In genomic region chr14:121516881-121517280, GRCm38 (mm10) we compare ENCODE assay signal across 24 mouse cellular contexts. TPM values are rescaled to one million over a fixed set of nuclear protein-coding genes. Genes with fewer than 3 reads are reported as not detected.
DNase-seq lines count a peak whose midpoint lies in the region; ATAC-seq lines count a peak whose summit lies in the region.
"Had no signal": no experiment of that assay in that cellular context is flagged by ENCODE, and none has a peak within 500 bp of the region (broad histone marks: within the 10 kb centered on the region; RNA-seq: fewer than 3 reads in every experiment).

No protein-coding gene starts in this region.

- H3K4me3 ChIP-seq in forebrain, embryonic 11.5 days (ENCODE audit: low read depth, low read length), result no peak overlapping the region
- no peak overlapping the region for H3K4me3 ChIP-seq in forebrain, embryonic 13.5 days
- H3K4me3 ChIP-seq in liver, embryonic 11.5 days (ENCODE audit: low read depth, low read length), result no peak overlapping the region

- H3K27ac ChIP-seq in forebrain, embryonic 11.5 days (ENCODE audit: low read depth, low read length), result no peak overlapping the region
- no peak overlapping the region for H3K27ac ChIP-seq in forebrain, embryonic 13.5 days
- no peak overlapping the region for H3K27ac ChIP-seq in liver, embryonic 11.5 days (ENCODE audit: low read depth, low read length)

- no peaks in the 10 kb centered on the region for H3K27me3 ChIP-seq in forebrain, embryonic 11.5 days (ENCODE audit: control insufficient read depth, insufficient read depth, low read length)
- H3K27me3 ChIP-seq in forebrain, embryonic 13.5 days, result no peaks in the 10 kb centered on the region
- H3K27me3 ChIP-seq in liver, embryonic 11.5 days (replicated peaks; ENCODE audit: control insufficient read depth, insufficient read depth, low read length), result no peaks in the 10 kb centered on the region
- H3K27me3 ChIP-seq: CH12.LX, Patski had no signal

- WGBS in forebrain, embryonic 11.5 days, result 86% methylated on average over 5 of the region's 5 CpGs
- 85% methylated on average over 5 of the region's 5 CpGs for WGBS in forebrain, embryonic 13.5 days
- WGBS in liver, embryonic 11.5 days, result 64% methylated on average over 5 of the region's 5 CpGs

- DNase-seq in forebrain, embryonic 11.5 days (ENCODE audit: low spot score), result peak; percentile 26
- no peak for DNase-seq in liver, embryonic 11.5 days (ENCODE audit: low spot score)
- no peak for DNase-seq in heart, adult 8-10 months (ENCODE audit: low spot score)
- DNase-seq: adrenal gland, adult 2 months; adrenal gland, adult 8-10 months; adrenal gland, postnatal 10 days; adrenal gland, postnatal 14 days; adrenal gland, postnatal 25 days; adrenal gland, postnatal 36 days; B cell, adult 2 months; cerebellum, adult 11 months; cerebellum, adult 11-12 months had no signal

- no peak overlapping the region for H3K4me2 ChIP-seq in forebrain, embryonic 11.5 days (ENCODE audit: low read depth, low read length, severe bottlenecking)
- H3K4me2 ChIP-seq in forebrain, embryonic 13.5 days, result no peak overlapping the region
- no peak overlapping the region for H3K4me2 ChIP-seq in liver, embryonic 11.5 days

- H3K9ac ChIP-seq in forebrain, embryonic 11.5 days (ENCODE audit: low read length), result no peak overlapping the region
- no peak overlapping the region for H3K9ac ChIP-seq in forebrain, embryonic 13.5 days
- no peak overlapping the region for H3K9ac ChIP-seq in liver, embryonic 11.5 days (ENCODE audit: low read depth, low read length)

- H3K9me3 ChIP-seq in forebrain, embryonic 11.5 days (ENCODE audit: control insufficient read depth, low read length), result no peaks in the 10 kb centered on the region
- no peaks in the 10 kb centered on the region for H3K9me3 ChIP-seq in forebrain, embryonic 13.5 days (replicated peaks)
- no peaks in the 10 kb centered on the region for H3K9me3 ChIP-seq in liver, embryonic 11.5 days (ENCODE audit: control insufficient read depth, low read length)
- H3K9me3 ChIP-seq: G1E had no signal

- no peak for ATAC-seq in forebrain, embryonic 11.5 days (replicated peaks; ENCODE audit: low FRiP score)
- ATAC-seq in forebrain, embryonic 13.5 days, result no peak
- peak; percentile 33; the same call in 1 of the 2 replicates for ATAC-seq in common myeloid progenitor, adult 5-6 weeks (replicated peaks; ENCODE audit: low read depth, poor library complexity, severe bottlenecking)
- peak; percentile 83 for ATAC-seq in granulocyte monocyte progenitor cell, adult 5-6 weeks (replicated peaks; ENCODE audit: poor library complexity, severe bottlenecking)
- ATAC-seq in megakaryocyte progenitor cell, adult 5-6 weeks (replicated peaks; ENCODE audit: poor library complexity), result peak; percentile 58
- no peak for ATAC-seq in liver, embryonic 11.5 days (replicated peaks; ENCODE audit: low FRiP score)
- no peak for ATAC-seq in inflammation-experienced regulatory T-cells, adult 6 months
- ATAC-seq: activated CD4-positive, CD25-positive, alpha-beta regulatory T cell, adult 4 months; CD4-positive, CD25-positive, alpha-beta regulatory T cell, adult 4 months; Patski had no signal

- no peaks in the 10 kb centered on the region for H3K4me1 ChIP-seq in forebrain, embryonic 11.5 days (replicated peaks; ENCODE audit: control insufficient read depth, insufficient read depth, low read length)
- H3K4me1 ChIP-seq in forebrain, embryonic 13.5 days, result 0 out of 2 replicates have a peak, but pooled peaks cover 3% of the 10 kb centered on the region
- H3K4me1 ChIP-seq in liver, embryonic 11.5 days (replicated peaks; ENCODE audit: control insufficient read depth, insufficient read depth, low read length), result no peaks in the 10 kb centered on the region

- no peaks in the 10 kb centered on the region for H3K36me3 ChIP-seq in forebrain, embryonic 11.5 days (ENCODE audit: control insufficient read depth, insufficient read depth, low read length)
- H3K36me3 ChIP-seq in forebrain, embryonic 13.5 days (ENCODE audit: poor library complexity, severe bottlenecking), result no peaks in the 10 kb centered on the region
- no peaks in the 10 kb centered on the region for H3K36me3 ChIP-seq in liver, embryonic 11.5 days (ENCODE audit: control insufficient read depth, insufficient read depth, low read length)
- H3K36me3 ChIP-seq: G1E had no signal

RNA-seq across cellular contexts. Expression of gene Slc15a1, which starts 11.8 kb away (rescaled TPM):
- not detected in 2 replicates for polyA plus RNA-seq in forebrain, embryonic 11.5 days (2014; fragmentation: Nextera tagmentation; extraction: Ambion mirVana)
- 0.14 TPM in 1 of 2 replicates, not detected in the other for polyA plus RNA-seq in forebrain, embryonic 13.5 days (2015; fragmentation: Nextera tagmentation; extraction: Ambion mirVana)
- total RNA-seq in common myeloid progenitor, adult 5-6 weeks (2017), result not detected in 2 replicates
- 0.52 TPM in 1 of 2 replicates, not detected in the other for total RNA-seq in granulocyte monocyte progenitor cell, adult 5-6 weeks (2014; fragmentation: Nextera tagmentation)
- not detected in 2 replicates for total RNA-seq in granulocyte monocyte progenitor cell, adult 5-6 weeks (2017)
- total RNA-seq in megakaryocyte progenitor cell, adult 5-6 weeks (2015), result not detected in 2 replicates
- total RNA-seq in megakaryocyte progenitor cell, adult 5-6 weeks (2017), result not detected in 2 replicates
- 0.10 TPM in 1 of 2 replicates, not detected in the other for polyA plus RNA-seq in liver, embryonic 11.5 days (2014; fragmentation: Nextera tagmentation; extraction: Ambion mirVana)
- total RNA-seq in heart, adult 8-10 months (2022), result under 1 TPM in 1 of 4 experiments, not detected in 3; 0.09 TPM
- polyA plus RNA-seq in inflammation-experienced regulatory T-cells, adult 6 months (2017; shearing (Covaris generic)), result under 1 TPM in 2 of 3 experiments, not detected in 1; 0.15 to 0.17 TPM
- total RNA-seq: adrenal gland, postnatal 25 days; adrenal gland, postnatal 36 days; MEL had no signal
- polyA plus RNA-seq: C2C12, G1E had no signal

Comparison
In these comparisons a context has a peak if more than half of its experiments do, and no peak if none do; other contexts are left out.
1. ATAC-seq: peak in common myeloid progenitor, adult 5-6 weeks (single experiment), granulocyte monocyte progenitor cell, adult 5-6 weeks (single experiment) and megakaryocyte progenitor cell, adult 5-6 weeks (single experiment); none in forebrain, embryonic 11.5 days (single experiment), forebrain, embryonic 13.5 days (single experiment), liver, embryonic 11.5 days (single experiment) and inflammation-experienced regulatory T-cells, adult 6 months (single experiment).